Mouse (Mus musculus) stomach, postnatal 0 days (tissue): ENCODE data around the gene Kalrn. TPM values are rescaled to one million over a fixed set of nuclear protein-coding genes. Genes with fewer than 3 reads are reported as not detected.

Experiments
- ATAC-seq: fragments of 200-750 bp; cut with Nextera tagmentation; 2 replicates; pipeline ENCODE4 v1.8.0; 2017; ENCODE audit not compliant: low FRiP score, low TSS enrichment
- DNase-seq: peaks from one replicate; pipeline ENCODE4 v3.0.0-alpha.2; 2016; ENCODE audit warnings: low spot score
- H3K27ac ChIP-seq: fragments of 300-500 bp; sonication (generic); replicated peaks from 2 replicates; pipeline ENCODE4 v1.5.1; 2014; ENCODE audit warnings: mild to moderate bottlenecking, control low read depth
- H3K27me3 ChIP-seq: fragments of 300-500 bp; sonication (generic); 2 replicates; pipeline ENCODE4 v1.6.1; 2014; ENCODE audit warnings: low read length; ENCODE audit not compliant: control insufficient read depth, insufficient read depth
- H3K36me3 ChIP-seq: fragments of 300-500 bp; sonication (generic); 2 replicates; pipeline ENCODE4 v1.6.1; 2014; ENCODE audit warnings: low read length, mixed read lengths; ENCODE audit not compliant: control insufficient read depth, insufficient read depth
- H3K4me1 ChIP-seq: fragments of 300-500 bp; sonication (generic); replicated peaks from 2 replicates; pipeline ENCODE4 v1.6.1; 2014; ENCODE audit warnings: antibody characterized with exemption; ENCODE audit not compliant: control insufficient read depth, insufficient read depth
- H3K4me2 ChIP-seq: fragments of 300-500 bp; sonication (generic); replicated peaks from 2 replicates; pipeline ENCODE4 v1.6.1; 2014; ENCODE audit warnings: low read depth, mild to moderate bottlenecking, control low read depth, moderate library complexity
- H3K4me3 ChIP-seq: fragments of 300-500 bp; sonication (generic); 2 replicates; pipeline ENCODE4 v1.5.1; 2014; ENCODE audit warnings: low read depth, low read length, control low read depth
- H3K9ac ChIP-seq: fragments of 300-500 bp; sonication (generic); 2 replicates; pipeline ENCODE4 v1.6.1; 2014; ENCODE audit warnings: mild to moderate bottlenecking, low read length, control low read depth, mixed read lengths
- H3K9me3 ChIP-seq: fragments of 300-500 bp; sonication (generic); 2 replicates; pipeline ENCODE4 v1.6.1; 2016; ENCODE audit warnings: low read length; ENCODE audit not compliant: control insufficient read depth
- CTCF ChIP-seq: IDR thresholded peaks from 2 replicates; pipeline ENCODE4 v1.5.1; 2016; ENCODE audit warnings: antibody characterized with exemption, low read depth, mild to moderate bottlenecking, moderate library complexity
- EP300 ChIP-seq: optimal IDR thresholded peaks from 2 replicates; pipeline ENCODE3; 2016; ENCODE audit warnings: antibody characterized with exemption
- WGBS: fragments of 180-500 bp; shearing (Covaris S2); extraction: QIAGEN DNeasy Blood & Tissue Kit; methylation state at CpG from one replicate; pipeline ENCODE4 v1.1.7; 2014; 5-methylcytosine and 5-hydroxymethylcytosine counted together
- polyA plus RNA-seq: library from polyadenylated mRNA; unstranded; fragments of >200 nt; fragmentation: Nextera tagmentation; extraction: Ambion mirVana; gene quantifications from 2 replicates; pipeline ENCODE4 v1.2.1, GENCODE M21; 2015

Gene Kalrn
- polyA plus RNA-seq, 1 experiment from 2014 or later = 14.4 TPM

- no peak overlapping the region for H3K4me3 ChIP-seq
- no peak for ATAC-seq
- no peaks in the 10 kb centered on the region; the same call in 1 of the 2 replicates for H3K4me1 ChIP-seq
- H3K9me3 ChIP-seq = no peaks in the 10 kb centered on the region
- no peak overlapping the region for H3K9ac ChIP-seq
- H3K27me3 ChIP-seq = no peaks in the 10 kb centered on the region
- H3K27ac ChIP-seq = no peak overlapping the region; the same call in 1 of the 2 replicates
- 26% methylated on average over 4 of the region's 4 CpGs for WGBS
- no peak for DNase-seq
- H3K36me3 ChIP-seq = no peaks in the 10 kb centered on the region
- TF ChIP-seq CTCF (no peak), EP300 (no peak)
- H3K4me2 ChIP-seq = no peak overlapping the region
Measured at GRCm38 (mm10) chr16:34004128-34004578, 569.2 kb downstream of the Kalrn start.

GRCm38 (mm10) chr16:34003566-34004127 lies 569.7 kb downstream of the Kalrn start:
- no peak overlapping the region for H3K4me3 ChIP-seq
- ATAC-seq (no peak), DNase-seq (no peak)
- 70% methylated on average over 10 of the region's 10 CpGs for WGBS
- H3K27me3 ChIP-seq = no peaks in the 10 kb centered on the region
- no peaks in the 10 kb centered on the region; the same call in 1 of the 2 replicates for H3K4me1 ChIP-seq
- no peaks in the 10 kb centered on the region for H3K9me3 ChIP-seq
- no peak overlapping the region; the same call in 1 of the 2 replicates for H3K27ac ChIP-seq
- no peaks in the 10 kb centered on the region for H3K36me3 ChIP-seq
- H3K4me2 ChIP-seq = no peak overlapping the region
- no peak for TF ChIP-seq CTCF
- TF ChIP-seq EP300 = no peak
- no peak overlapping the region for H3K9ac ChIP-seq

- ATAC-seq = peak; percentile 93
- WGBS = 30% methylated on average over 8 of the region's 8 CpGs
Measured at GRCm38 (mm10) chr16:34000715-34001114, 572.6 kb downstream of the Kalrn start.

GRCm38 (mm10) chr16:33999388-33999787 lies 573.9 kb downstream of the Kalrn start:
- Histone ChIP-seq H3K4me2 (no peak overlapping the region), H3K27me3 (no peaks in the 10 kb centered on the region), H3K4me1 (no peaks in the 10 kb centered on the region; the same call in 1 of the 2 replicates), H3K36me3 (no peaks in the 10 kb centered on the region), H3K9me3 (no peaks in the 10 kb centered on the region), H3K4me3 (no peak overlapping the region), H3K27ac (no peak overlapping the region), H3K9ac (no peak overlapping the region)
- TF ChIP-seq CTCF (peak; percentile 79), EP300 (no peak)
- WGBS = 22% methylated on average over 3 of the region's 3 CpGs
- peak; percentile 66 for DNase-seq
- no peak for ATAC-seq

More at GRCm38 (mm10) chr16:34000715-34001114, 572.6 kb downstream of the Kalrn start:
- Histone ChIP-seq H3K9ac (no peak overlapping the region), H3K9me3 (no peaks in the 10 kb centered on the region), H3K27ac (peak overlapping the region; percentile 42; the same call in 1 of the 2 replicates), H3K36me3 (no peaks in the 10 kb centered on the region), H3K4me3 (no peak overlapping the region), H3K4me1 (no peaks in the 10 kb centered on the region; the same call in 1 of the 2 replicates), H3K4me2 (no peak overlapping the region), H3K27me3 (no peaks in the 10 kb centered on the region)
- TF ChIP-seq EP300 = no peak
- TF ChIP-seq CTCF = no peak
- peak; percentile 79 for DNase-seq

GRCm38 (mm10) chr16:33998011-33998410 lies 575.3 kb downstream of the Kalrn start:
- TF ChIP-seq EP300 = no peak
- TF ChIP-seq CTCF = no peak
- Histone ChIP-seq H3K27me3 (no peaks in the 10 kb centered on the region), H3K9me3 (no peaks in the 10 kb centered on the region), H3K36me3 (no peaks in the 10 kb centered on the region), H3K4me1 (no peaks in the 10 kb centered on the region; the same call in 1 of the 2 replicates), H3K4me3 (no peak overlapping the region), H3K4me2 (no peak overlapping the region), H3K9ac (no peak overlapping the region), H3K27ac (no peak overlapping the region)
- no peak for DNase-seq
- 80% methylated on average over 6 of the region's 6 CpGs for WGBS
- ATAC-seq = no peak

- TF ChIP-seq CTCF (peak; percentile 94), EP300 (no peak)
- ATAC-seq (no peak), DNase-seq (peak; percentile 73)
- Histone ChIP-seq H3K4me1 (no peaks in the 10 kb centered on the region; the same call in 1 of the 2 replicates), H3K9me3 (no peaks in the 10 kb centered on the region), H3K4me2 (no peak overlapping the region), H3K36me3 (no peaks in the 10 kb centered on the region), H3K4me3 (no peak overlapping the region), H3K27me3 (no peaks in the 10 kb centered on the region), H3K9ac (no peak overlapping the region), H3K27ac (no peak overlapping the region)
- 4% methylated on average over 5 of the region's 5 CpGs for WGBS
Measured at GRCm38 (mm10) chr16:33996030-33996429, 577.3 kb downstream of the Kalrn start.
